Mouse (Mus musculus): ENCODE results near the gene Pcna. TPM values are rescaled to one million over a fixed set of nuclear protein-coding genes. Genes with fewer than 3 reads are reported as not detected.

Pcna gene
- polyA plus RNA-seq, 1 experiment from 2014 or later, result 112 TPM

GRCm38 (mm10) chr2:132279978-132280377 is 26.9 kb upstream of the Pcna start:
- Histone ChIP-seq H3K4me3 (ENCODE audit: low read length) (no peak overlapping the region), H3K9me3 (ENCODE audit: control insufficient read depth, low read length) (no peaks in the 10 kb centered on the region), H3K27ac (ENCODE audit: low read depth, low read length) (no peak overlapping the region), H3K4me1 (ENCODE audit: control insufficient read depth, insufficient read depth, low read depth, low read length) (peaks cover 14% of the 10 kb centered on the region), H3K27me3 (replicated peaks; ENCODE audit: control insufficient read depth, insufficient read depth, low read length) (no peaks in the 10 kb centered on the region), H3K9ac (ENCODE audit: low read depth, low read length) (no peak overlapping the region), H3K4me2 (ENCODE audit: low read length) (no peak overlapping the region), H3K36me3 (ENCODE audit: control insufficient read depth, insufficient read depth, low read length) (no peaks in the 10 kb centered on the region)
- no peak for ATAC-seq
- 57% methylated on average over 4 of the region's 4 CpGs for WGBS

- WGBS, result 70% methylated on average over 3 of the region's 3 CpGs
- Histone ChIP-seq H3K9ac (ENCODE audit: low read depth, low read length) (no peak overlapping the region), H3K4me1 (ENCODE audit: control insufficient read depth, insufficient read depth, low read depth, low read length) (peaks cover 14% of the 10 kb centered on the region)
These were observed 26.3 kb upstream of the Pcna start for GRCm38 (mm10) chr2:132279336-132279882.

GRCm38 (mm10) chr2:132278273-132278853 is 25.2 kb upstream of the Pcna start:
- H3K9me3 ChIP-seq (ENCODE audit: control insufficient read depth, low read length), result no peaks in the 10 kb centered on the region
- no peak overlapping the region for H3K9ac ChIP-seq (ENCODE audit: low read depth, low read length)
- no peaks in the 10 kb centered on the region for H3K27me3 ChIP-seq (replicated peaks; ENCODE audit: control insufficient read depth, insufficient read depth, low read length)
- H3K4me3 ChIP-seq (ENCODE audit: low read length), result no peak overlapping the region
- no peak overlapping the region for H3K27ac ChIP-seq (ENCODE audit: low read depth, low read length)
- H3K4me2 ChIP-seq (ENCODE audit: low read length), result no peak overlapping the region
- 76% methylated on average over 8 of the region's 8 CpGs for WGBS
- H3K4me1 ChIP-seq (ENCODE audit: control insufficient read depth, insufficient read depth, low read depth, low read length), result peaks cover 11% of the 10 kb centered on the region
- no peaks in the 10 kb centered on the region for H3K36me3 ChIP-seq (ENCODE audit: control insufficient read depth, insufficient read depth, low read length)
- ATAC-seq, result no peak

More at GRCm38 (mm10) chr2:132279336-132279882, 26.3 kb upstream of the Pcna start:
- Histone ChIP-seq H3K4me3 (ENCODE audit: low read length) (no peak overlapping the region), H3K4me2 (ENCODE audit: low read length) (no peak overlapping the region), H3K36me3 (ENCODE audit: control insufficient read depth, insufficient read depth, low read length) (no peaks in the 10 kb centered on the region), H3K27me3 (replicated peaks; ENCODE audit: control insufficient read depth, insufficient read depth, low read length) (no peaks in the 10 kb centered on the region), H3K27ac (ENCODE audit: low read depth, low read length) (no peak overlapping the region), H3K9me3 (ENCODE audit: control insufficient read depth, low read length) (no peaks in the 10 kb centered on the region)
- ATAC-seq, result no peak

- no peak overlapping the region for H3K9ac ChIP-seq (ENCODE audit: low read depth, low read length)
- no peak for ATAC-seq
- no peaks in the 10 kb centered on the region for H3K9me3 ChIP-seq (ENCODE audit: control insufficient read depth, low read length)
- no peak overlapping the region for H3K27ac ChIP-seq (ENCODE audit: low read depth, low read length)
- no peaks in the 10 kb centered on the region for H3K27me3 ChIP-seq (replicated peaks; ENCODE audit: control insufficient read depth, insufficient read depth, low read length)
- 84% methylated on average over 4 of the region's 4 CpGs for WGBS
- H3K4me3 ChIP-seq (ENCODE audit: low read length), result no peak overlapping the region
- H3K4me1 ChIP-seq (ENCODE audit: control insufficient read depth, insufficient read depth, low read depth, low read length), result no peaks in the 10 kb centered on the region
- H3K36me3 ChIP-seq (ENCODE audit: control insufficient read depth, insufficient read depth, low read length), result no peaks in the 10 kb centered on the region
- H3K4me2 ChIP-seq (ENCODE audit: low read length), result no peak overlapping the region
These were observed 23.1 kb upstream of the Pcna start for GRCm38 (mm10) chr2:132276249-132276648.

- ATAC-seq, result no peak
- WGBS, result 77% methylated on average over 4 of the region's 4 CpGs
- Histone ChIP-seq H3K9ac (ENCODE audit: low read depth, low read length) (no peak overlapping the region), H3K4me1 (ENCODE audit: control insufficient read depth, insufficient read depth, low read depth, low read length) (no peaks in the 10 kb centered on the region), H3K4me2 (ENCODE audit: low read length) (no peak overlapping the region), H3K9me3 (ENCODE audit: control insufficient read depth, low read length) (no peaks in the 10 kb centered on the region), H3K27ac (ENCODE audit: low read depth, low read length) (no peak overlapping the region), H3K4me3 (ENCODE audit: low read length) (no peak overlapping the region), H3K27me3 (replicated peaks; ENCODE audit: control insufficient read depth, insufficient read depth, low read length) (no peaks in the 10 kb centered on the region), H3K36me3 (ENCODE audit: control insufficient read depth, insufficient read depth, low read length) (no peaks in the 10 kb centered on the region)
These were observed 22.4 kb upstream of the Pcna start for GRCm38 (mm10) chr2:132275527-132275926.

- no peaks in the 10 kb centered on the region for H3K27me3 ChIP-seq (replicated peaks; ENCODE audit: control insufficient read depth, insufficient read depth, low read length)
- no peak for ATAC-seq
- 63% methylated on average over 6 of the region's 6 CpGs for WGBS
These were observed 19.7 kb upstream of the Pcna start for GRCm38 (mm10) chr2:132272694-132273389.

GRCm38 (mm10) chr2:132270331-132270951 is 17.3 kb upstream of the Pcna start:
- no peak overlapping the region for H3K4me3 ChIP-seq (ENCODE audit: low read length)
- no peak overlapping the region for H3K27ac ChIP-seq (ENCODE audit: low read depth, low read length)
- peak; percentile 38; the same call in 1 of the 2 replicates for ATAC-seq
- no peak overlapping the region for H3K4me2 ChIP-seq (ENCODE audit: low read length)
- H3K4me1 ChIP-seq (ENCODE audit: control insufficient read depth, insufficient read depth, low read depth, low read length), result no peaks in the 10 kb centered on the region
- no peaks in the 10 kb centered on the region for H3K36me3 ChIP-seq (ENCODE audit: control insufficient read depth, insufficient read depth, low read length)
- WGBS, result 91% methylated on average over 2 of the region's 2 CpGs
- H3K9ac ChIP-seq (ENCODE audit: low read depth, low read length), result no peak overlapping the region
- H3K27me3 ChIP-seq (replicated peaks; ENCODE audit: control insufficient read depth, insufficient read depth, low read length), result no peaks in the 10 kb centered on the region
- H3K9me3 ChIP-seq (ENCODE audit: control insufficient read depth, low read length), result no peaks in the 10 kb centered on the region

More at GRCm38 (mm10) chr2:132272694-132273389, 19.7 kb upstream of the Pcna start:
- Histone ChIP-seq H3K4me2 (ENCODE audit: low read length) (no peak overlapping the region), H3K4me3 (ENCODE audit: low read length) (no peak overlapping the region), H3K9me3 (ENCODE audit: control insufficient read depth, low read length) (no peaks in the 10 kb centered on the region), H3K4me1 (ENCODE audit: control insufficient read depth, insufficient read depth, low read depth, low read length) (no peaks in the 10 kb centered on the region), H3K27ac (ENCODE audit: low read depth, low read length) (no peak overlapping the region), H3K9ac (ENCODE audit: low read depth, low read length) (no peak overlapping the region), H3K36me3 (ENCODE audit: control insufficient read depth, insufficient read depth, low read length) (no peaks in the 10 kb centered on the region)

GRCm38 (mm10) chr2:132269217-132269616 is 16.1 kb upstream of the Pcna start:
- 87% methylated on average over 3 of the region's 3 CpGs for WGBS
- Histone ChIP-seq H3K27ac (ENCODE audit: low read depth, low read length) (no peak overlapping the region), H3K4me1 (ENCODE audit: control insufficient read depth, insufficient read depth, low read depth, low read length) (peaks cover 10% of the 10 kb centered on the region), H3K9me3 (ENCODE audit: control insufficient read depth, low read length) (no peaks in the 10 kb centered on the region), H3K36me3 (ENCODE audit: control insufficient read depth, insufficient read depth, low read length) (no peaks in the 10 kb centered on the region), H3K27me3 (replicated peaks; ENCODE audit: control insufficient read depth, insufficient read depth, low read length) (no peaks in the 10 kb centered on the region), H3K4me2 (ENCODE audit: low read length) (no peak overlapping the region), H3K9ac (ENCODE audit: low read depth, low read length) (no peak overlapping the region), H3K4me3 (ENCODE audit: low read length) (no peak overlapping the region)
- 0 out of 2 replicates have a peak, but pooled peaks have one; percentile 19 for ATAC-seq

- Histone ChIP-seq H3K9ac (ENCODE audit: low read depth, low read length) (no peak overlapping the region), H3K27ac (ENCODE audit: low read depth, low read length) (no peak overlapping the region), H3K27me3 (replicated peaks; ENCODE audit: control insufficient read depth, insufficient read depth, low read length) (no peaks in the 10 kb centered on the region), H3K4me3 (ENCODE audit: low read length) (no peak overlapping the region), H3K4me2 (ENCODE audit: low read length) (no peak overlapping the region), H3K36me3 (ENCODE audit: control insufficient read depth, insufficient read depth, low read length) (no peaks in the 10 kb centered on the region), H3K9me3 (ENCODE audit: control insufficient read depth, low read length) (no peaks in the 10 kb centered on the region), H3K4me1 (ENCODE audit: control insufficient read depth, insufficient read depth, low read depth, low read length) (peaks cover 12% of the 10 kb centered on the region)
- 90% methylated on average over 3 of the region's 3 CpGs for WGBS
- no peak for ATAC-seq
These were observed 13.0 kb upstream of the Pcna start for GRCm38 (mm10) chr2:132266086-132266485.

All from hindbrain, embryonic 16.5 days (tissue).